Mouse (Mus musculus): Measurements from ENCODE around the gene Tshz2.
"Not testable (repeated sequence)": the region's sequence is repeated elsewhere in the genome, so short reads cannot be mapped to it uniquely, and the experiment has no call there.

Tshz2 gene

DNA sequence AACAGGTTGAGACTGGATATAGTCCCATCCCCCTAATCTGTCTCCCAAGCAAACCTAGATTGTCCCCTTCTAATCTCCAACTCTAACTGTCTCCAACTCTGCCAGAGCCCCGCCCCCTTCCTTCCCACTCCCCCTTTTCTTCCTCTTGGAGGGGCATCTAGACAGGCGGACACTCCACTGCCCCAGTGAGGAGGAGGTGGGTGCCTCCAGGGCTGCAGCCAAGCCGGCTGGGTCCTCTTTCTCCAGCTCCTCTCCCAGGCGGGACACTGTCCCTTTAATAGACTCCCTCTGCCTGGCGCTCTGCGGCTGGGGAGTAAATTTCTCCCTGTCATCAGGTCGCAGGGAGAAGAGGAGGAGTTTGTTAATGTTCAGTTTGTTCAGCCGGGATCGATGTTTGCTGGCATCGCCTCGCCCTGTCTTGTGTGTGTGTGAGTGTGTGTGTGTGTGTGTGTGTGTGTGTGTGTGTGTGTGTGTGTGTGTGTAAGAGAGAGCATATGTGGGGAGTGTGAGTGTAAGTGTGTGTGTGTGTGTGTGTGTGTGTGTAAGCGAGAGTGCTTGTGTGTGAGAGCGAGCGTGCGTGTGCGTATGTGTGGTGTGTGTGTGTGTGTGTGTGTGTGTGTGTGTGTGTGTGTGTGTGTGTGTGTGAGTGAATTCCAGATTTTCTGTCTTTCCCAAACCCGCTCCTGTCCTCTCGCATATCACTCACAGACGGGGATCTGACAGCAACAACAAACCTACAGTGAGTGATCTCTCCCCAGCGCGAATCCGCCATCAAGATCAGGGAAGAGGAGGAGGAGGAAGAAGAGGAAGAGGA, at the start of gene Tshz2:
Gene Tshz2, plus strand, starts transcription at position 676 of the 814 bp plus-strand sequence.
- DNase-seq (ENCODE audit: extremely low spot score) = peak; percentile 80

DNA sequence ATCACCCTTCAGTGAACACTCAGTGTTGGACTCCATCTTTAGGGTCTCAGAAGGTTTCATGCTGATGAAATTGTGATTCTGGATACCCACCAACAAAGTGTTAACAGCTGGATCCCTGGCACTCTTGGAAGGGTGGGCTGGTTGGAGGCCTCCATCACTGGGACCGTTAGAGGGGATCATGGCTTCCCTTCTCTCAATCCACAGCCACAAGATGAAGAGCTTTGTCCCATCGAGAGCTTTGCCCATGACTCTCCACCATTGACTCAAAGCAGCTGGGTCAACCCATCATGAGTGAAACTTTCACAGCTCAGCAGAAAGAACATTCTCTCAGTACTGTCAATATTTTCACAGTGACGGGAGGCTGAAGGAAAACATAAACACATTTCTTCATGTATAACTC, 49.3 kb upstream of the Tshz2 start:
- DNase-seq (ENCODE audit: extremely low spot score) = no peak

DNA sequence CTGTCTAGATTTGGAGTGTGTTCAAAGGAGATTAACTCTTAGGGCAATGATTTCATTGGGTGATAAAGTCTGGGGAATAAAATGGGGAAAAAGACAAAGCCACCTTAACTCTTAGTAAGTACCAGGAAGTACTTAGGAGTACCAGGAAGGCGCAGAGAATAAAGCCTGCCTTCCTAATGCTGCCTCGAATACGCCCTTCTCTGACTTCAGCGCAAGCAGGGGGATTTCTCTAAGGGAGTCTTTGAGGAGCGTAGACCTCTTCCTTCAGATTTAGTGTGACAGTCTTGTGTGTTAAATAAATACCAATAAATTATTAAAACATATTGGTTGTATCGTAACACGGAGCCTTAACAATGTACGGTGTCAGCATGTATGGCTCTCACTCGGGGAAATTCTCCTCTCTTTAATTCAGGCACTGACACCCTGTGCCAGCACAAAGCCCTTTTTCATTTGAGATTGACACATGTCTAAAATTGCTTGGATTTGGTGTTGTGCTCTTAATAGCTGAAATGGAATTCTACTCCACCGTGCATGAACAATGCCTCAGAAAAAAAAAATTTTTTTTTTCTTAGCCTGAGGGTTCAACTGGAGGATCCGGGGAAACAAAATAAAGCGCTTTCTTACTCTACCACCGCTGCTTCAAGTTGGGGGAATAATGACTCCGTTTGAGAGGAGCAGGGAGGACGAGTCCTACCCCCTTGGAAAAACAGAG, 47.9 kb upstream of the Tshz2 start:
- no peak for DNase-seq (ENCODE audit: extremely low spot score)

- DNase-seq (ENCODE audit: extremely low spot score) = no peak
Observed at GRCm38 (mm10) chr2:169585631-169586285, 47.1 kb upstream of the Tshz2 start.

- no peak for DNase-seq (ENCODE audit: extremely low spot score)
Observed at GRCm38 (mm10) chr2:169586688-169587087, 46.1 kb upstream of the Tshz2 start.

DNA sequence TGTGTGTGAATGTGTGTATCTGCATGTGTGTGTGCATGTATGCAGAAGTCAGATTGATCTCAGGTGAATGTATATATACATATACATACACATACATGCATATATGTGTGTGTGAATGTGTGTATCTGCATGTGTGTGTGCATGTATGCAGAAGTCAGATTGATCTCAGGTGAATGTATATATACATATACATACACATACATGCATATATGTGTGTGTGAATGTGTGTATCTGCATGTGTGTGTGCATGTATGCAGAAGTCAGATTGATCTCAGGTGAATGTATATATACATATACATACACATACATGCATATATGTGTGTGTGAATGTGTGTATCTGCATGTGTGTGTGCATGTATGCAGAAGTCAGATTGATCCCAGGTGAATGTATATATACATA, 45.2 kb upstream of the Tshz2 start, which contains the start of gene Gm11011:
Gene Gm11011, minus strand, starts transcription at position 101 of the 400 bp plus-strand sequence.
- not testable (repeated sequence) for DNase-seq (ENCODE audit: extremely low spot score)

- DNase-seq (ENCODE audit: extremely low spot score) = no peak
Observed at GRCm38 (mm10) chr2:169589697-169590096, 43.1 kb upstream of the Tshz2 start.

- no peak for DNase-seq (ENCODE audit: extremely low spot score)
Observed at GRCm38 (mm10) chr2:169590412-169590811, 42.4 kb upstream of the Tshz2 start.

- no peak for DNase-seq (ENCODE audit: extremely low spot score)
Observed at GRCm38 (mm10) chr2:169593742-169594141, 39.1 kb upstream of the Tshz2 start.

DNA sequence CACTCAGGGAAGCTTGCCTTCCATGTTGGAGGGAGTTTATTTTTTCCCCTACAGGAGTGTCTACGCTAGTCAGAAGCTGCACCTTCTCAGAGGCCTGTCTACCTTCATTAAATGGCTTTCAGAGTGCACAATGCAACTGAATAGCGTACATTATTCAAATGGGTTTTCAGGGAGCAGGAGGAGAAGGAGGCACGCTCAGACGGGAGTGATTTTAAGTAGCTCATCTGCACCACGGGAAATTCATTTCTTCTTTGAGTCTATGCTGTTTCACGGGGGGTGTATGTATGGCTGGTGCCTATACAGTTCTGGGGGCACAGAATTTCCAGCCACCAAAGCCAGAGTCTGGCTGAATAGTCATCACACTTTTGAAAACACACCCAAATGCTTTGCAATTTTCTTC, 35.5 kb upstream of the Tshz2 start:
- no peak for DNase-seq (ENCODE audit: extremely low spot score)

DNA sequence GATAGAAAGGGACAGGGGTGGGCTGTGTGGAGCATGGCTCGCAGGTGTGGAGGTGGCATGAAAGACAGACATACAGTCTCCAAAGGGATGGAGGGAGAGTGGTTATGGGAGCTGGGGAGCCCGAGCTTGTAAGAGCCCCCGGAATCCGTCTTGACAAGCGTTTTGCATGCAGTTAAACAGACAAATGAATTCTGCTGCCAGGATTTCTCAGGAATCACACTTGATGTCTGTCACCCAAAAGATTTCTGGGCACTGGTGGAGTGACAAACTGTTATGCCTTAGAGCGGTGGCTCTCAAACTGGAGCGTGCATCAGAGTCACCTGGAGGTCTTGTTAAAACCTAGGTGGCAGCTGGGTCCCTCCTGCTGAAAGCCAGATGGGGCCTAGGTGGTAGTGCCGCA, 34.8 kb upstream of the Tshz2 start:
- DNase-seq (ENCODE audit: extremely low spot score) = no peak

DNA sequence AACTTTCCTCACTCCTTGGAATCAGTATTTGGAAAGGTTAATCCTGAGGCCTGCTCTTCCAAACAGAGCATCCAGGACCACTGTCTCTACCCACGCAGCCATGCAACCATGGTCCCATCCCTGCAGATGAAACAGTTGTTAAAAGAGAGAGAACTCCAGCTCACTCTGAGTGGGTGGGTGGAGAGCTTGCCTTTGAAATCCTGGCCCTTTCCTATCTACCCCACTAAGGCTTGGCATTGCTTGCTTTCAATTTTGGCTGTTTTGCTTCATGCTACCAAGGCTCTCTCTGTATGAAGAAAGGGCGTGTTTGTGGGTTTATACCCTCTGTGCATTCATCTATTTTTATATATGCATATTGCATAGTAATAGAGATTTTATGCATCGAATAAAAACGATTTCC, 33.2 kb upstream of the Tshz2 start:
- no peak for DNase-seq (ENCODE audit: extremely low spot score)

DNA sequence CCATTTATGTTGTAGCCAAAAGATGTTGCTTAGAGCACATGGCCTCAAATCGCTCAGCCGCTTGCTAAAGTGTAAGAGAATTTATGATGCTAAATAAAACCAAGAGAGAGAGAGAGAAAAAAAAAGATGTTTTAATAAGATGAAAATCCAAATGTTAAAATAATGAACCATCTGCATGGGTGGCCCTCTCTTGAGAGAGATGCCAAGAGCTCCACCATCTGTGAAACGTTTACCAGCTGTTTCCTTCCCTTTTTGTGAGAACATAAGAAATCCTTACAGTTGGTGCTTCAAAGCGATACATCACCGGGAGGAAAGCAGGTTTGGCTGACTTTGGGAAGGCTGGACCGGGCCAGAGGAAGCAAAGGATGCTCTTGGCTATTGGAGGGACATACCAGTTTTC, 32.6 kb upstream of the Tshz2 start:
- no peak for DNase-seq (ENCODE audit: extremely low spot score)

DNA sequence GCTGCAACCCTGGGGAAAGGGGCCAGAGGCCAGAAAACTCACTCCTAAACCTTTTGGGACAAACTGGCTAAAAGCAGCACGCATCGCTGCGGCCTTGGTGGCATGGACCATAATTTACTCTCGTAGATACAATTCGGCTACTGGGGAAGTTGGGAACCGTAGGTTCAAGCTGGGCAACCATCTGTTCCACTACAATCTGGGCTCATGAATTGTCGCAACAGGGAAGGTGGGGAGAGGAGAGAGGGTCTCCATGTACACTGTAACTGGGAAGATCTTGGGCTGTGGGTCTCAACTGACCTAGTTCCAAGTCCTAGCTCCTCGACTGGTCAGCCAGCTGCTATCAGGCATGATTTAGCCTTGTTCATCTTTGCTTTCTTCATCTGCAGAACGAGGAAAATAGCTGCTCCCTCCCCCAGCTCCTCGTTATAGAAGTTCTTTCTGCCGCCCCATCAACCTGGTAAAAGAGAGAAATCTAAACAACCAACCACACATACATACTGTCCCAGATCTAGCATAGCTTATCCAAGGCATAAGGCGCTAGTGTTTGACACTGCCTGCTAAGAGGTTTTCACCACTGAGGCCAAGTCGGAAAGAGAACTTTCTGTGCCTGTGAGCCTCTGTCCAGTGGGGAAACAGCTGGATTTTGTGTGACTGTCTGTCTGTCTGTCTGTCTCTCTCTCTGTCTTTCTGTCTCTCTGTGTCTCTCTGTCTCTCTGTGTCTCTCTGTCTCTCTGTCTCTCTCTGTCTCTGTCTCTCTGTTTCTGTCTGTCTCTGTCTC, 25.7 kb upstream of the Tshz2 start:
- no peak for DNase-seq (ENCODE audit: extremely low spot score)

DNA sequence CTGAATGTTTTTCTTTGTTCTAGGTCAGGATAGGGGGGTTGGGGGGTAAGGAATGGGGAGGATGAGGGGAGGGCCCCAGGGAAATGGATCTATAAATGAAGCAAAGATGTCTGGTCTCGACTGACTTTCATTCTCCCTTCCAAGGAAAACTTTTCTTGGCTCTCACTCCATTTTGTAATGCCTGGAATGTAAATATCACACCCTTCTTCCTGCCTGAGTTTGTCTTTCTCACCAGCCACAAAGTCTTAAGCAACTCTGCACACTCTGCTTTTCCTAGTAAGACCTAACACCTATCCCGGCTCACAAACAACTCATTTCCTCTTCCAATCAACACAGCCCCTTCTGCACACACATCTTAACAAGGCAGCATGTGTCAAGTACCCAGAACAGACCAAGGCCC, 25.0 kb upstream of the Tshz2 start:
- no peak for DNase-seq (ENCODE audit: extremely low spot score)

DNA sequence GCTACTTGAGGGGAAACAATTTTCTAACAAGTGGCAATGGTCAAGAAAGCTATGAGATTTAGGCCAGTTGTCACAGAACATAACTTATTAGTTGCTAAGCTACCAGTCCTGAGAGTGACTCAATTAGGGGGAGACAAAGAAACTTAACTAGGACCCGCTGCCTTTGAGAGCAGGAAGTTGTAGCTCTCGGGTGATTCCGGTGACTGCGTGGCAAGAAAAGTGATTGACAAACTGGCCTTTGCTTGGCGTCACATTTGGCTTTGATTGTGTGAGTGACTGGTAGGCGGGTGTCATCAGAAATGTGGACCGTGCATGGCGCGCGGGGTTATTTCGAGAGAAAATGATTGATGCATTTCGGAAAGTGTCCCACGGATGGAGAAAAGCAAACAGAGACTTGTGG, 22.9 kb upstream of the Tshz2 start:
- peak; percentile 32 for DNase-seq (ENCODE audit: extremely low spot score)

GRCm38 (mm10) chr2:169610882-169611281, 21.9 kb upstream of the Tshz2 start:
- DNase-seq (ENCODE audit: extremely low spot score) = no peak

GRCm38 (mm10) chr2:169611557-169611956, 21.3 kb upstream of the Tshz2 start:
- DNase-seq (ENCODE audit: extremely low spot score) = no peak

DNA sequence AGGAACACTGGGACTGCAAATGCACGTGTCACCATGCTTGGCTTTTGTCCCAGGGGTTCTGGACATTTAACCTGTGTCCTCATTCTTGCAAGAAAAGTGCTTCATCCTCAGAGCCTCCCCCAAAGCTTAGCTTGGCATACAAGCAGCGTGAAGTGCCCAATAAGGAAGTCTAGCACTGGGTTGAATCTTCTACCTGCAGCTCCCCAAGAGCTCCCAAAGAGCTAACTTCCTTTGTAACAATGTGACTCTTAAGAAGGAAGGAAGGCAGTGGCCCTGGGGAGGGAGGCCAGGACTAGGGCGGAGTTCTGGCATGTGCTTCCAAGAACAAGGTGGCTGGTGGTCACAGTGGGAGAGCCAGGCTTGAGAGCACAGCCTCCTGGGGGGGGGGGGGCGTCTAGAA, 18.1 kb upstream of the Tshz2 start:
- DNase-seq (ENCODE audit: extremely low spot score) = no peak

DNA sequence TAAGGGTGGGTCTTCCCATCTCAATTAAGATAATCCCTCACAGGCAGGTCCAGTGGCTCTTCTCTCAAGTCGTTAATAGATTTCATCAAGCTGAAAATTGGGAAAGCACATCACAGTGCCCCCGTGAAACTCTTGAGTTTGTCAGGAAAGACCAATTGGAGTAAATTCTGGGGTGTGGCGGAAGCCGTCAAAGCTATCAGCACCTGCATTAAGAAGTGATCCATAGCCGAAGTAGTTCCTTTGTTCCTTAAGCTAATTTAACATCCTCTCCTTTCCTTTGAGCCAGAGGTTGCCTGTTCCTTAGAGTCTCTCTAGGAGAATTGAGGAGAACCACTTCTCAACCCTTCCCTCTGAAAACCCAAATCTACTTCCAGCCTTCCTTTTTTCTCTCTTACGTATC, 16.8 kb upstream of the Tshz2 start:
- no peak for DNase-seq (ENCODE audit: extremely low spot score)

- peak; percentile 71 for DNase-seq (ENCODE audit: extremely low spot score)
Observed at GRCm38 (mm10) chr2:169621201-169621710, 11.6 kb upstream of the Tshz2 start.

DNA sequence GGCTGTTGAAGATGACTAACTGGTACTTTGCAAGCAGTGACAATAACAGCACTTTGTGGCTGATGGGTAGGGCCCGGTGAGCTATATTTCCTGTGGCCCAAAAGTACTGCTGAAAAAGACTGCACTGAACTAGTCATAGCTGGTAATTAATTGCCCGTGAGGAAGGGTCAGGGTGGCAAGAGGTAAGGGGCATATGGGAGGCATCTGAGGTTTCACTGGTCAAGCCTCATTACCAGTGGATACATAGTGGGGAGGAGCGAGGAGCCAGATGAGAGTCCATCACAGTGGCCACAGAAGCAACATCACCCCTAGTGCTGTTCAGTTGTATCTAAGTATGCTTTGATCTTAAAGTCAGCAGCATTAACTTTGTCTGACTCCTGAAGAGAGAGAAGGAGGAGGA, 2.7 kb upstream of the Tshz2 start:
- no peak for DNase-seq (ENCODE audit: extremely low spot score)

Data from embryo, embryonic 9.5 days (tissue).